Comparison of ENCODE assay signal across 9 mouse cellular contexts in genomic region chr5:52565813-52566531, GRCm38 (mm10). TPM values are rescaled to one million over a fixed set of nuclear protein-coding genes. Genes with fewer than 3 reads are reported as not detected.
DNase-seq lines count a peak whose midpoint lies in the region; ATAC-seq and TF ChIP-seq lines count a peak whose summit lies in the region.
"Had no signal": no experiment of that assay in that cellular context is flagged by ENCODE, and none has a peak within 500 bp of the region (broad histone marks: within the 10 kb centered on the region; RNA-seq: fewer than 3 reads in every experiment).

TSS of gene Lgi2 (minus strand) at chr5:52566462.

- no peaks in the 10 kb centered on the region for H3K4me1 ChIP-seq in kidney, adult 2 months (ENCODE audit: control insufficient read depth, insufficient read depth, low read length)
- H3K4me1 ChIP-seq in forebrain, embryonic 14.5 days (ENCODE audit: control insufficient read depth, insufficient read depth, low read length): 0 out of 2 replicates have a peak, but pooled peaks cover 3% of the 10 kb centered on the region
- H3K4me1 ChIP-seq in intestine, embryonic 15.5 days (replicated peaks): peaks cover 16% of the 10 kb centered on the region
- no peaks in the 10 kb centered on the region for H3K4me1 ChIP-seq in liver, adult 2 months (ENCODE audit: control insufficient read depth, insufficient read depth, low read length)
- peaks cover 14% of the 10 kb centered on the region for H3K4me1 ChIP-seq in olfactory bulb, adult 2 months (ENCODE audit: control insufficient read depth, insufficient read depth, low read length)

- H3K9ac ChIP-seq in forebrain, embryonic 14.5 days (ENCODE audit: low read length): peak within 1 kb of the TSS; percentile 71
- H3K9ac ChIP-seq in intestine, embryonic 15.5 days: peak within 1 kb of the TSS; percentile 60
- 0 out of 2 replicates have a peak within 1 kb of the TSS, but pooled peaks have one; percentile 8 for H3K9ac ChIP-seq in liver, adult 2 months (ENCODE audit: low read depth, low read length)

- H3K4me2 ChIP-seq in forebrain, embryonic 14.5 days (ENCODE audit: low read length): peak within 1 kb of the TSS; percentile 92
- H3K4me2 ChIP-seq in intestine, embryonic 15.5 days (replicated peaks): peak within 1 kb of the TSS; percentile 97

- H3K27me3 ChIP-seq in kidney, adult 2 months (replicated peaks; ENCODE audit: control insufficient read depth, insufficient read depth, low read length): 0 out of 2 replicates have a peak, but pooled peaks cover 2% of the 10 kb centered on the region
- no peaks in the 10 kb centered on the region for H3K27me3 ChIP-seq in forebrain, embryonic 14.5 days (replicated peaks; ENCODE audit: control insufficient read depth, insufficient read depth, low read length)
- H3K27me3 ChIP-seq in intestine, embryonic 15.5 days (replicated peaks): no peaks in the 10 kb centered on the region
- H3K27me3 ChIP-seq in liver, adult 2 months (ENCODE audit: control insufficient read depth, insufficient read depth, low read length): peaks cover 11% of the 10 kb centered on the region
- H3K27me3 ChIP-seq: CH12.LX had no signal

- TF ChIP-seq POLR2A in kidney, adult 2 months (IDR thresholded peaks at IDR 0.05; ENCODE audit: low read depth, low read length): no peak
- TF ChIP-seq POLR2A in liver, adult 2 months (IDR thresholded peaks at IDR 0.05; ENCODE audit: extremely low read depth, insufficient read depth, low read length): no peak
- no peak for TF ChIP-seq POLR2A in olfactory bulb, adult 2 months (IDR thresholded peaks at IDR 0.05; ENCODE audit: insufficient read depth, low read depth, low read length)

- no peak for DNase-seq in kidney, adult 2 months
- no peak for DNase-seq in kidney, adult 8-10 months
- peak; percentile 31 for DNase-seq in cerebellum, adult 11 months
- DNase-seq in forebrain, embryonic 14.5 days (ENCODE audit: low spot score): peak; percentile 59
- no peak for DNase-seq in liver, adult 2 months (ENCODE audit: extremely low read depth, low read depth, low spot score)
- no peak for DNase-seq in natural killer cell, adult 2 months (ENCODE audit: low spot score in 2 of 2)

- 5% methylated on average over 82 of the region's 83 CpGs for WGBS in kidney, adult 2 months
- 1% methylated on average over 40 of the region's 83 CpGs for WGBS in forebrain, embryonic 14.5 days
- WGBS in intestine, embryonic 15.5 days: 2% methylated on average over 42 of the region's 83 CpGs
- WGBS in liver, adult 2 months: 3% methylated on average over 79 of the region's 83 CpGs
- 5% methylated on average over 81 of the region's 83 CpGs for WGBS in olfactory bulb, adult 2 months

- TF ChIP-seq CTCF in kidney, adult 2 months (conservative IDR thresholded peaks at IDR 0.05; ENCODE audit: insufficient read depth, insufficient read length, low read depth, low read length): no peak
- TF ChIP-seq CTCF in liver, adult 2 months (IDR thresholded peaks at IDR 0.05; ENCODE audit: low read depth, low read length): no peak
- no peak for TF ChIP-seq CTCF in olfactory bulb, adult 2 months (IDR thresholded peaks at IDR 0.05; ENCODE audit: insufficient read depth, low read depth, low read length)

- peaks cover 7% of the 10 kb centered on the region; the same call in 1 of the 2 replicates for H3K9me3 ChIP-seq in forebrain, embryonic 14.5 days (replicated peaks; ENCODE audit: control insufficient read depth, low read length)
- no peaks in the 10 kb centered on the region for H3K9me3 ChIP-seq in intestine, embryonic 15.5 days

- peak within 1 kb of the TSS; percentile 27 for H3K4me3 ChIP-seq in kidney, adult 2 months (ENCODE audit: insufficient read depth, low read depth, low read length)
- H3K4me3 ChIP-seq in forebrain, embryonic 14.5 days (ENCODE audit: low read depth, low read length): peak within 1 kb of the TSS; percentile 62
- peak within 1 kb of the TSS; percentile 75 for H3K4me3 ChIP-seq in intestine, embryonic 15.5 days (replicated peaks)
- H3K4me3 ChIP-seq in liver, adult 2 months (ENCODE audit: insufficient read depth, low read depth, low read length): peak within 1 kb of the TSS; percentile 39; the same call in 1 of the 2 replicates
- H3K4me3 ChIP-seq in olfactory bulb, adult 2 months (ENCODE audit: insufficient read depth, low read depth, low read length): peak within 1 kb of the TSS; percentile 67

- H3K27ac ChIP-seq in kidney, adult 2 months (ENCODE audit: insufficient read depth, low read depth, low read length): no peak within 1 kb of the TSS
- H3K27ac ChIP-seq in forebrain, embryonic 14.5 days (ENCODE audit: low read depth, low read length): no peak within 1 kb of the TSS
- H3K27ac ChIP-seq in intestine, embryonic 15.5 days: peak within 1 kb of the TSS; percentile 54; the same call in 1 of the 2 replicates
- H3K27ac ChIP-seq in liver, adult 2 months (replicated peaks; ENCODE audit: insufficient read depth, low read depth, low read length): no peak within 1 kb of the TSS
- H3K27ac ChIP-seq in olfactory bulb, adult 2 months (ENCODE audit: insufficient read depth, low read depth, low read length): no peak within 1 kb of the TSS

- H3K36me3 ChIP-seq in kidney, adult 2 months (ENCODE audit: control insufficient read depth, insufficient read depth, low read length): no peaks in the 10 kb centered on the region
- H3K36me3 ChIP-seq in forebrain, embryonic 14.5 days (ENCODE audit: control insufficient read depth, insufficient read depth, low read length): no peaks in the 10 kb centered on the region
- H3K36me3 ChIP-seq in intestine, embryonic 15.5 days: no peaks in the 10 kb centered on the region
- H3K36me3 ChIP-seq in liver, adult 2 months (ENCODE audit: control insufficient read depth, insufficient read depth, low read length): no peaks in the 10 kb centered on the region

- no peaks in the 10 kb centered on the region for H3K79me2 ChIP-seq in liver, adult 2 months (ENCODE audit: control insufficient read depth, insufficient read depth, low read length)

- peak; percentile 88 for ATAC-seq in forebrain, embryonic 14.5 days
- ATAC-seq in intestine, embryonic 15.5 days: peak; percentile 84

RNA-seq across cellular contexts. Expression of gene Lgi2, which starts in this region (rescaled TPM):
- polyA plus RNA-seq in kidney, adult 2 months (2012; rRNA removed): 0.25 and 0.39 TPM in 2 replicates
- 1.4 and 1.7 TPM in 2 replicates for polyA plus RNA-seq in forebrain, embryonic 14.5 days (2014; fragmentation: Nextera tagmentation; extraction: Ambion mirVana)
- polyA plus RNA-seq in intestine, embryonic 15.5 days (2015; fragmentation: Nextera tagmentation; extraction: Ambion mirVana): 8.5 and 9.4 TPM in 2 replicates
- 0.18 and 0.20 TPM in 2 replicates for total RNA-seq in liver, adult 2 months (2014; rRNA removed)
- 0.04 and 0.06 TPM in 2 replicates for polyA plus RNA-seq in liver, adult 2 months (2012; rRNA removed)
- polyA plus RNA-seq in olfactory bulb, adult 2 months (2012; ENCODE audit: insufficient read depth, insufficient read length, low replicate concordance, missing spikeins): not detected in 2 replicates
- total RNA-seq: CH12.LX had no signal

Comparison
In these comparisons a context has a peak if more than half of its experiments do, and no peak if none do; other contexts are left out.
1. DNase-seq: peak in cerebellum, adult 11 months (single experiment) and forebrain, embryonic 14.5 days (single experiment); none in kidney, adult 2 months (single experiment), kidney, adult 8-10 months (0 of 2), liver, adult 2 months (single experiment) and natural killer cell, adult 2 months (0 of 2).
2. H3K9ac ChIP-seq: peak in every context shown above with its lines; median percentile 71 in forebrain, embryonic 14.5 days; 60 in intestine, embryonic 15.5 days; 8 in liver, adult 2 months.
3. Peak in every context shown above with its lines, with median percentiles within 50 percentile points of each other: H3K4me3 ChIP-seq.